Mouse (Mus musculus): ENCODE data around the gene Map2k4. TPM values are rescaled to one million over a fixed set of nuclear protein-coding genes. Genes with fewer than 3 reads are reported as not detected.

The Map2k4 gene
- polyA plus RNA-seq, 2 experiments from 2014 or later, result 17.4 to 19.3 TPM

GRCm38 (mm10) chr11:65704861-65705260, 83.2 kb downstream of the Map2k4 start:
- ATAC-seq, result no peak

GRCm38 (mm10) chr11:65678824-65679402, 109.2 kb downstream of the Map2k4 start:
- no peak for ATAC-seq

- no peak for ATAC-seq
Observed at GRCm38 (mm10) chr11:65667348-65667969, 120.6 kb downstream of the Map2k4 start.

DNA sequence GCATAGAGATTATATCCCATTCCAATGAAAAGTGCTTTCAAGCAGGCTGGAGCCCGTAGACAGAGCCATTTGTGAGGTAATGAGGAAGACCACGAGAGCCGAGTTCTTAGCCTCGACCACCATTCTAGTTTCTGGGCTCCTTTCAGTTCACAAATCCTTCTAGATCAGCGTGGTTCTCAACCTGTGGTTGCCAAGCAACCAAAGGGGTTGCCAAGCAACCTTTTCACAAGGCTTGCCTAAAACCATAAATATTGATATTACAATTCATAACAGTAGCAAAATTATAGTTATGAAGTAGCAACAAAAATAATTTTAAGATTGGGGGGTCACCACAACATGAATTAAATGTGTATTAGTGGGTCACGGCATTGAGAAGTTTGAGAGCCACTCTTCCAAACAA, 123.2 kb downstream of the Map2k4 start:
- no peak for ATAC-seq

DNA sequence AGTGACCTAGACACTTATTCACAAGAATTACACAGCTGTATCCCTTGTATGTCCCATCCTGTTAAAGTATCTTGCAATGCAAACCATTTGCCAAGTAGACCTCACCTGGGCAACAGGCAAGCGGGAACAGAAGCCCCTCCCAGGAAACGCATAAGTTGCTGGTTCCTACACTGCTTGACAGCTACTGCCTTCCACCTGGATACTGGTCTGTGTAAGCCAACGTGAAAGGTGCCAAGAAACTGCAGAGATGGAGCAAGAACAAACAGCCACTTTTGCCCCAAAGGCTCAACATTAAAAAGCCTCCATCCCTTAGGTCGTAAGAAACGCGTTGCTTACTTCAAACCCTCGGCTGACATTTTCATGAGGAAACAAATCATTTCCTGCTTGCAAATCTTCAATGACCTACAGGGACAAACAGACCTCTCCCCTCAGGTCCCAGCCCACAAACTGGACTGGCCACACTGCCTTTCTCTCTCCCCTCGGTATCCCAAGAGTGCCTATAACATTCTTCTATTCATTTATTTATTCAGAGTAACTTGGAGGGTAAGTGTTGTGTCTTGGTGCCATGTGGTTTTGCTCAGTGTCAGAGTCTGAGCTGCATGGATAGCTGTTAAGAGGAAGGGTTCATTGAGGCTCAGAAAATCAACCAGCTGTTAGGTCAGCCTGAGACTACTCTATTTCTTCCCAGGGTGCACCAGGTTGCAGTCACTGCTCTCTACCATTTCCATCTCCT, 126.1 kb downstream of the Map2k4 start:
- ATAC-seq, result no peak

GRCm38 (mm10) chr11:65653932-65654331, 134.2 kb downstream of the Map2k4 start:
- no peak for ATAC-seq

GRCm38 (mm10) chr11:65651426-65651825, 136.7 kb downstream of the Map2k4 start:
- ATAC-seq, result no peak

DNA sequence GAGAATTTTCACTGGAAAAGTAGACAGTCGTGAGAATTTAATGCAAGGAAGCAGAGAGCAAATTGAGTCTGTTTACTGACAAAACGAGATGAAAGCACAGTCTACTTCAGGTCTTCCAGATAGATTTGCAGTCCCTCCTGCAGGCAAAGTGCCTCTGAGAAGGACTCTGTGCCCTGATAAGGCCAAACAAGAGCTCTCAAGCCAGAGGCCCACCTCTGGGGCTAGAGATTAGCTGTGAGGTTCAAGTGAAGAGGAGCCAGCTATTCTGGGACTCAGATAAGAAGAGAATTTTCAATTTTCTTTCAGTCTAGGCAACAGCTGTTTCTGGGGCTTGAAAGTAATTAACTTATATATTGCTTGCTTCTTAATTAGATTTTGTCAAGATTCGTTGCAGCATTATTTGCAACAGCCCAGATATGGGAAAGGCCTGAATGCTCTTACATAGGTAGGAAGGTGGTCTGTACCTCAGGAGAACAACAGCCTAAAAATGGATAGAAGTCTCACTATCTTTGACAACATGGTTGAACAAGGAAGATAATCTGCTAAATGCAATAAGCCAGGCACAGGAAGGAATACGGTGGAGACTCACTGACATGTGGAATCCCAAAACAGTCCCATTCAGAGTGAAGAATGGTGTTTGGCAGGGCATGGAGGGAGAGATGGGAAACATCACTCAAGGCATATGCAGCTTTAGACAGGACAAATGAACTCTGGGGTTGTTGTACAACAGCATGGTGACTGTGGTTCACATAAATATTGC, 138.0 kb downstream of the Map2k4 start:
- no peak for ATAC-seq

DNA sequence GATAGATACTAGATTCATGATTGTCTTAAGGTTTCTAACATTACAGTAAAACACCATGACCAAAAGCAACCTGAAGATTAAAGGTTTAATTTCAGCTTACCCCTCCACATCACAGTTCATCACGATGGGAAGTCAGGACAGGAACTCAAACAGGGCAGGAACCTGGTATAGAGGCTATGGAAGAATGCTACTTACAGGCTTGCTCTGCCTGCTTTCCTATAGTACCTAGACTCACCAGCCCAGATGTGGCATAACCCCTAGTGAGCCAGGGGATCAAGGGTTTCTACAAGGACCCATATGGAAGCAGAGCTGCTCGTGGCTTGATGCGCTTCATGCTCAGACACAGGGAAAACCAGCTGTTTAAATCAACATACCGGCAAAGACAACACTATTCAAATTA, 138.6 kb downstream of the Map2k4 start:
- ATAC-seq, result no peak

- no peak for ATAC-seq
Observed at GRCm38 (mm10) chr11:65646314-65646713, 141.8 kb downstream of the Map2k4 start.

DNA sequence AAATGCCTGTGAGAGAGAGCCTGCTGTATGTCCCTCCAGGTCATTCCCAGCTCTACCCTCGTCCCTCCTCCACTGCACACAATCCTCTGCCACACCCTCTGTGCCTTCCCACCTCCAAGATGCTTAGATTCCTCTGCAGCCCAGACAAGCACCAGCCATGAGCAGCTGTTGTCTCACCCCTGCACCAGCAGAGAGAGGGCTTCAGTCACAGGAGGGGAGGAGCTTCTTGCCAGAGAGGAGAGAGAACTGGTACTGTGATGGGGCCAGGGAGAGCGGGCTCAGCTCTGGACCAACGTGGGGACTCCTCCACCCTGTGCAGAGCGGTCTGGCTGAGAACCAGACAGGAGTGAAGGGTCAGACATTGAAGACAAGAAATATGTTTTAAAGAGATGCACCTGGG, 143.6 kb downstream of the Map2k4 start:
- no peak for ATAC-seq

DNA sequence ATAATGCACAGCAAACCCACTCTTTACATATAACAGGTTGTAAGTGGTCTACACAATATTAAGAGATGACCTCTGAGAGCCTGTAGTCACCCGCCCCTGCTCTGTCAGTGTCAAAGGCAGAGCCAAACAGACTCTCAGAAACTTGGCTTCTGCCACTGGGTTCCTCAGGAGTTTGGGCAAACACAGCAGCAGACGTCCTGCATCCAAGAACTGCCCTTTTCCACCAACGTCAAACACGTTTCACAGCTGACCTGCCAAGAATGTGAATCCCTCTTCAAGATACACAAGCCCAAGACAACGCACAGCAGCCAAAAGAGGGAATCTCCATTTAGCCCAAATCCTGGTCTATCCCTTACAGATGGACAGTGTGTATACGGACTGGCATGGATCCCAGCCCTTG, 147.8 kb downstream of the Map2k4 start:
- ATAC-seq, result no peak

Other genes starting within 250 kb of the Map2k4 start
- 10 to 100 TPM; 11.7 to 21.5 TPM for gene Zkscan6, start 18.9 kb upstream of the Map2k4 start, polyA plus RNA-seq (2017; shearing (Covaris generic))